Mouse (Mus musculus): ENCODE results near the gene Tmem150a. TPM values are rescaled to one million over a fixed set of nuclear protein-coding genes. Genes with fewer than 3 reads are reported as not detected.

Gene Tmem150a
- polyA plus RNA-seq, 1 experiment from 2014 or later: 13.8 TPM

DNA sequence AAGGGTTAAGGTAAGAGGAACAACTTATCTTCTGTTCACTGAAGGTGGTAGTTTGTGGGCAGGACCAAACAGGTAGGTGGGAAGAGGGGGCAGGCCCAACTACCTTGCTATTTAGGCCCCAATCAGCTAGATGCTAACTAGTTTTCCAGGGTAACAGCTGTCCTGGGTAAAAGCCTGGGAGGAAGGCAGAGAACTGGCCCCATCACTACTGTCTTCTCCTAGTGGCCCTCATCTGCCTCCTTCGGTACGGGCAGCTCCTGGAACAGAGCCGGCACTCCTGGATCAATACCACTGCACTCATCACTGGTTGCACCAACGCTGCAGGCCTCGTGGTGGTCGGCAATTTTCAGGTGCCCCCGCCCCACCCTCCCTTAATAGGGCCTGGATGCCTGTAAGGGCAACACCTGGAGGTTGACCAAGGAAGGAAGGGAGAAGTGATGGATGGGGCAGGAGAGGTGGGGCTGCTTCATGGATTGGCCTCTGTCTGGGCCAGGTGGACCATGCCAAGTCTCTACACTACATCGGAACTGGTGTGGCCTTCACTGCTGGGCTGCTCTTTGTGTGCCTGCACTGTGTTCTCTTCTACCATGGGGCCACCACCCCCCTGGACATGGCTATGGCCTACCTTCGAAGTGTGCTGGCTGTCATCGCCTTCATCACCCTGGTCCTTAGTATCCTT lies 3.0 kb downstream of the Tmem150a start:
- Histone ChIP-seq H3K4me2 (ENCODE audit: low read depth, low read length) (no peak overlapping the region), H3K27ac (ENCODE audit: low read length) (no peak overlapping the region), H3K4me1 (ENCODE audit: control insufficient read depth, insufficient read depth, low read length) (peaks cover 28% of the 10 kb centered on the region), H3K27me3 (ENCODE audit: control insufficient read depth, insufficient read depth, low read length) (no peaks in the 10 kb centered on the region), H3K9me3 (replicated peaks; ENCODE audit: control insufficient read depth, low read length) (no peaks in the 10 kb centered on the region), H3K9ac (ENCODE audit: low read length) (no peak overlapping the region), H3K4me3 (ENCODE audit: low read length) (no peak overlapping the region), H3K36me3 (ENCODE audit: control insufficient read depth, insufficient read depth) (peaks cover 10% of the 10 kb centered on the region; the same call in 1 of the 2 replicates)
- ATAC-seq (replicated peaks; ENCODE audit: extremely low read depth, insufficient read depth, low FRiP score): no peak
- WGBS: 89% methylated on average over 10 of the region's 10 CpGs

DNA sequence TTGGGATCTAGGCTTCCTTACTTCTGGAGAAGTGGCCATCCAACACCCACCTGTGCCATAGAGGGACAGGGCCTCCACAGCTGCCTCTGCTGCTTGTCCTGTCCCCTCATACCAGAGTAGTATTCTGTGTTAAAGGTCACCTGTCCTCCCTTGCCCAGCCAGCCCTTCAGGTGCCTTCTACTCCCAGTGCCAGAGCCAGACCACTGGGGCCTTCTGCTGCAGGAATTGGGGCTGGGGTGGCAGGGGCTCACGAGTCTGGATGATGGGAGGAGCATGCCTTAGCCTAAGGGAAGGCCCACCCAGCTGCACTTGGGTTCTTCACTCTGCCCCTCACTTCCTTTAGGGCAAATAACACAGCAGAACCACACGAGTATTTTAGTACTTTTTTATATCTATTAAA lies 4.1 kb downstream of the Tmem150a start:
- Histone ChIP-seq H3K4me3 (ENCODE audit: low read length) (no peak overlapping the region), H3K4me1 (ENCODE audit: control insufficient read depth, insufficient read depth, low read length) (peaks cover 26% of the 10 kb centered on the region), H3K36me3 (ENCODE audit: control insufficient read depth, insufficient read depth) (peaks cover 10% of the 10 kb centered on the region; the same call in 1 of the 2 replicates), H3K4me2 (ENCODE audit: low read depth, low read length) (no peak overlapping the region), H3K9ac (ENCODE audit: low read length) (no peak overlapping the region), H3K27me3 (ENCODE audit: control insufficient read depth, insufficient read depth, low read length) (no peaks in the 10 kb centered on the region), H3K27ac (ENCODE audit: low read length) (no peak overlapping the region), H3K9me3 (replicated peaks; ENCODE audit: control insufficient read depth, low read length) (no peaks in the 10 kb centered on the region)
- ATAC-seq (replicated peaks; ENCODE audit: extremely low read depth, insufficient read depth, low FRiP score): no peak
- WGBS: 71% methylated on average over 2 of the region's 2 CpGs

DNA sequence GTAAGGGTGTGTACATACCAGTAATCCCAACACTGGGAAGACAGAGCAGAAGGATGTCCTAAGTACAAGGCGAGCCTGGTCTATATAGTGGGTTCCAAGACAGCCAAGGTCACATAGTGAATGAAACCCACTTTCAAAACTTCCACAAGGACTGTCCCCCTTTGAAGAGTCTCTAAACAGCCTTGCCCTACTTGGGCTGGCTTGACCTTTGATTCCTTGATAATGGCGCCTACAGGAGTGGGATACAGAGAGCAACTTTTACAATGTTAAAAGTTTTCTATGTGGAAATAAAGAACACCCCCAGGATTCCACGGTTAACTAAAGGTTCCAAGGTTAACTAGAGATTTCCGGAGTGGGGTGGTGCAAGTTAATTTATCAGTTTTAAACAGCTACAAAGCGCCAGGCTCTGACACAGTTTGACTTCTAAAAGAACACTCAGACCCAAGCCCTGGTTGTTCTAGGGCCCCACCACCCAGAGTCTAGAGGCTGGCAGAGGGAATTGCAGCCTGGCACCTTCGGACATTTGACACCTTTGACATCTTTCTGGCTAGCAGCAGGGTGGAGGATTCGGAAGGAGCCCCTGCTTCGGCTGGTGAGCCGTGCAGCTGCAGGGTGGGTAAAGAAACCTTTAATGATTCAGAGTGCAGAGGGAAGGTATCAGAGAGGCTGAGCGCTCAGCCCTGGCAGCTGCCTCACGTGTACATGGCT lies 4.8 kb downstream of the Tmem150a start:
- peaks cover 10% of the 10 kb centered on the region; the same call in 1 of the 2 replicates for H3K36me3 ChIP-seq (ENCODE audit: control insufficient read depth, insufficient read depth)
- H3K9ac ChIP-seq (ENCODE audit: low read length): no peak overlapping the region
- H3K4me3 ChIP-seq (ENCODE audit: low read length): no peak overlapping the region
- no peaks in the 10 kb centered on the region for H3K9me3 ChIP-seq (replicated peaks; ENCODE audit: control insufficient read depth, low read length)
- H3K4me1 ChIP-seq (ENCODE audit: control insufficient read depth, insufficient read depth, low read length): peaks cover 20% of the 10 kb centered on the region
- no peak overlapping the region for H3K4me2 ChIP-seq (ENCODE audit: low read depth, low read length)
- no peak for ATAC-seq (replicated peaks; ENCODE audit: extremely low read depth, insufficient read depth, low FRiP score)
- no peak overlapping the region for H3K27ac ChIP-seq (ENCODE audit: low read length)
- H3K27me3 ChIP-seq (ENCODE audit: control insufficient read depth, insufficient read depth, low read length): no peaks in the 10 kb centered on the region
- 75% methylated on average over 11 of the region's 11 CpGs for WGBS

DNA sequence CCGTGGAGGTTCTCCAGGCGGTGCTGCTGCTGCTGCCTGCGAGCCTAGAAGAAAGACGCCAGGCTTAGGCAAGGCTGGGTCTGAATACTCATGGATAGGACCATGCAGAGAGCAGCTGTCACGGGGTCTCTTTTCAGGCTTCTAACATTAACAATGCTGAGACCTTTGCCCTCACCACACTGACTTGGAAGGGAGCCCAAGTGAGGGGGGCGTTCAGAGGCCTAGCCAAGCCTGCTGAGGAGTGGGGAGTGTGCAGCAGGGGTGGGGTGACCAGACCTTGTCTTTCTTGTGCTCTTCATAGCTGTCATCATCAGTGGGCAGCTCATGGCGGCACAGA lies 5.3 kb downstream of the Tmem150a start:
- Histone ChIP-seq H3K9ac (ENCODE audit: low read length) (no peak overlapping the region), H3K27me3 (ENCODE audit: control insufficient read depth, insufficient read depth, low read length) (no peaks in the 10 kb centered on the region), H3K27ac (ENCODE audit: low read length) (no peak overlapping the region), H3K4me1 (ENCODE audit: control insufficient read depth, insufficient read depth, low read length) (peaks cover 20% of the 10 kb centered on the region), H3K4me2 (ENCODE audit: low read depth, low read length) (no peak overlapping the region), H3K4me3 (ENCODE audit: low read length) (no peak overlapping the region), H3K9me3 (replicated peaks; ENCODE audit: control insufficient read depth, low read length) (no peaks in the 10 kb centered on the region), H3K36me3 (ENCODE audit: control insufficient read depth, insufficient read depth) (peaks cover 10% of the 10 kb centered on the region; the same call in 1 of the 2 replicates)
- whole genome bisulfite sequencing: 68% methylated on average over 7 of the region's 7 CpGs
- no peak for ATAC-seq (replicated peaks; ENCODE audit: extremely low read depth, insufficient read depth, low FRiP score)

DNA sequence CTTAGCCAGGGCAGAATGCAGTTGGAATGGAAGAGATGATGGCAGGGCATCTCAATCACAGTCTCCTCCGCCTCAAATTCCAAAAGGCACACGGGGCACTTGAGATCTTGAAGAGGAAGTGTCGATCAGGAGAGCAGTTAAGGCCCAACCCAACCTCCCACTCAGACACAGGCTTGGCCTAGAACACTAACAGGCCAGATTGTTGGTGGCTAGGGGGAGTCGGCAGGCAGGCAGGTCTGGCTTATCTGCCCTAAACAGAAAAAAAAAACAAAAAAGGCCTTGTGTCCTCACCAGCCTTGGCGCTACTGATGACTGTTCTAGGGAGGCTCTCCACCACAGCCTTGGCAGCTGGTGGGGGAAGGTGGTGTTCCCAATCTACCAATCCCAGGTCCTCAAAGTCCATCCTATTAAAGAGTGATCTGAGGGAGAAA lies 5.9 kb downstream of the Tmem150a start:
- 19% methylated on average over 5 of the region's 5 CpGs for WGBS
- peaks cover 18% of the 10 kb centered on the region for H3K4me1 ChIP-seq (ENCODE audit: control insufficient read depth, insufficient read depth, low read length)
- peak overlapping the region; percentile 90 for H3K4me2 ChIP-seq (ENCODE audit: low read depth, low read length)
- peaks cover 10% of the 10 kb centered on the region; the same call in 1 of the 2 replicates for H3K36me3 ChIP-seq (ENCODE audit: control insufficient read depth, insufficient read depth)
- H3K9ac ChIP-seq (ENCODE audit: low read length): peak overlapping the region; percentile 85
- H3K9me3 ChIP-seq (replicated peaks; ENCODE audit: control insufficient read depth, low read length): no peaks in the 10 kb centered on the region
- peak overlapping the region; percentile 94 for H3K4me3 ChIP-seq (ENCODE audit: low read length)
- ATAC-seq (replicated peaks; ENCODE audit: extremely low read depth, insufficient read depth, low FRiP score): no peak
- no peaks in the 10 kb centered on the region for H3K27me3 ChIP-seq (ENCODE audit: control insufficient read depth, insufficient read depth, low read length)
- H3K27ac ChIP-seq (ENCODE audit: low read length): no peak overlapping the region

DNA sequence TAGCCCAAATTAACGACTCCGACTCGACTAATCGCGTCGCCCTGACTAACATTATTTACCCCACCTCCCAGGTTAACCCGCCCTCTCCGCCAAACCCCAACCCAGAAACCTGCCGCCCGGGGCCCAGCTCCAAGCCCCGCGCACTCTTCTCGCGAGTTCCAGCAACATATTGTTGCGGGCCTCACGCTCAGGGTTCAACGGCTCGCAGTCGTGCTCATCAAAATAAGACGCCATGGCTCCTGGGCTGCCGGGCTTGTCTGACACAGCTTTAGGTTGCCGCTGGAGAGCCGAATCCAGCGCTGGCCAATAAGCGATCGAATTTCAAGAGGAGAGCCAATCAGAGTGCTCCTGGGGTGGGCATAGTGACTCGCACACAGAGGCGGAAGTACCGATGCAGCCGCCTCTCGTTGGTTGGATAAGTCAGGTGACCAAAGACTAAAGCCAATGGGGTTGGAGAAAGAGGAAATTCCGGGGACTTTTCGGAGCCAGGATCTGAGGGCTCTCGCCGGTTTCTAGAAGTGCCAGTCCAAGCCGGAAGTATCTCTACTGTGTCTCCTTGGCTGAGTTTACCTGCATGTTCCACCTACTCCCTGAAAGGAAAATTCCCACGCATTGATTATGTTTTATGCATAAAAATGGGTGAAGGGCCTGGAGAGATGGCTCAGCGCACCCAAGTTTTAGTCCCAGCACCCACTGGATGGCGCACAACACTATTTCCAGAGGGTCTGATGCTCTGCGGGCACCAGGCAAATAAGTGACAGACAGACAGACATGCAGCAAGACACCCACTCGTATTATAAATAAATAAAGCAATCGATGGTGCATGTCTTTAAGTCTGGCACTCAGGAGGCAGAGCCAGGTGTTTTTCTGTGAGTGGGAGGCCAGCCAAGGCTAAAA lies 7.1 kb downstream of the Tmem150a start:
- WGBS: under 1% methylated on average over 42 of the region's 42 CpGs
- H3K27ac ChIP-seq (ENCODE audit: low read length): peak overlapping the region; percentile 87
- peaks cover 17% of the 10 kb centered on the region for H3K4me1 ChIP-seq (ENCODE audit: control insufficient read depth, insufficient read depth, low read length)
- no peaks in the 10 kb centered on the region for H3K27me3 ChIP-seq (ENCODE audit: control insufficient read depth, insufficient read depth, low read length)
- no peaks in the 10 kb centered on the region for H3K9me3 ChIP-seq (replicated peaks; ENCODE audit: control insufficient read depth, low read length)
- peak; percentile 97 for ATAC-seq (replicated peaks; ENCODE audit: extremely low read depth, insufficient read depth, low FRiP score)
- H3K36me3 ChIP-seq (ENCODE audit: control insufficient read depth, insufficient read depth): peaks cover 10% of the 10 kb centered on the region; the same call in 1 of the 2 replicates
- H3K4me3 ChIP-seq (ENCODE audit: low read length): peak overlapping the region; percentile 94
- peak overlapping the region; percentile 85 for H3K9ac ChIP-seq (ENCODE audit: low read length)
- H3K4me2 ChIP-seq (ENCODE audit: low read depth, low read length): peak overlapping the region; percentile 90

DNA sequence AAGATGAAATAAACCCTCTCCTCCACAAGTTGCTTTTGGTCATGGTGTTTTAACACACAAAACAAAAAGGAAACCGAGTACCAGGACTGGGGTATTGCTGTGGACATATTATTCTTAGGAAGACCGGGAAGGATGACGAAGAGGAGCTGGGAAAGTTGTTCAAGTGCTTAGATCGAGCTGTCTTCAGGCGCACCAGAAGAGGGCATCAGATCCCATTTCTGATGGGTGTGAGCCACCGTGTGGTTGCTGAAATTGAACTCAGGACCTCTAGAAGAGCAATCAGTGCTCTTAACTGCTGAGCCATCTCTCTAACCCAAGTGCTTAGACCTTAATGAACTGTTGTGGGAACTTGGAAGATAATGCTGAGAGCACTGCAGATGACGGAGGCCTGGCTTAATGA lies 8.8 kb downstream of the Tmem150a start:
- Histone ChIP-seq H3K27me3 (ENCODE audit: control insufficient read depth, insufficient read depth, low read length) (no peaks in the 10 kb centered on the region), H3K27ac (ENCODE audit: low read length) (no peak overlapping the region), H3K4me3 (ENCODE audit: low read length) (no peak overlapping the region), H3K4me1 (ENCODE audit: control insufficient read depth, insufficient read depth, low read length) (peaks cover 17% of the 10 kb centered on the region), H3K36me3 (ENCODE audit: control insufficient read depth, insufficient read depth) (peaks cover 7% of the 10 kb centered on the region; the same call in 1 of the 2 replicates), H3K9ac (ENCODE audit: low read length) (no peak overlapping the region), H3K4me2 (ENCODE audit: low read depth, low read length) (no peak overlapping the region), H3K9me3 (replicated peaks; ENCODE audit: control insufficient read depth, low read length) (no peaks in the 10 kb centered on the region)
- no peak for ATAC-seq (replicated peaks; ENCODE audit: extremely low read depth, insufficient read depth, low FRiP score)
- 40% methylated on average over 7 of the region's 7 CpGs for WGBS

DNA sequence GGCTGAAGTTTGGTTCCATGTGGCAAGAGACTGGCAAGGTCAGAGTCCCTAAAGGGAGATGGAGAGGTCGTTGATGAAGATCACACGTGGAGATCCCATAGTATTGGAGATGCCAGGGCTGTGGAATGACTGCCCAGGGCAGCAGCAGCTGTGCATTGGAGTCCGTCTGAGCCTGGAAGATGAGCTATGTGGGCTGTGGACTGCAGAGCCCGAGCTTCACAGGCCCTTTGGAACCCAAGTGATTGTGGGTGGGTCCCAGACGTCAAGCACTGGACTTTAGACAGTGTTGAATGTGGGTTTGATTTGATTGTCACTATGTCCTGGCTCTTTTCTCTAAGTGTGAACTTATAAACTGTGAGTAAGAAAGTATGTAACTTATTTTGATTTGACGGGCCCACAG lies 9.7 kb downstream of the Tmem150a start:
- Histone ChIP-seq H3K9me3 (replicated peaks; ENCODE audit: control insufficient read depth, low read length) (no peaks in the 10 kb centered on the region), H3K36me3 (ENCODE audit: control insufficient read depth, insufficient read depth) (0 out of 2 replicates have a peak, but pooled peaks cover 2% of the 10 kb centered on the region), H3K4me1 (ENCODE audit: control insufficient read depth, insufficient read depth, low read length) (peaks cover 17% of the 10 kb centered on the region), H3K9ac (ENCODE audit: low read length) (no peak overlapping the region), H3K27me3 (ENCODE audit: control insufficient read depth, insufficient read depth, low read length) (no peaks in the 10 kb centered on the region), H3K27ac (ENCODE audit: low read length) (no peak overlapping the region), H3K4me2 (ENCODE audit: low read depth, low read length) (no peak overlapping the region), H3K4me3 (ENCODE audit: low read length) (no peak overlapping the region)
- WGBS: 67% methylated on average over 6 of the region's 6 CpGs
- no peak for ATAC-seq (replicated peaks; ENCODE audit: extremely low read depth, insufficient read depth, low FRiP score)
